Mouse (Mus musculus) forebrain, embryonic 13.5 days (tissue): ENCODE measurements at regions not wholly inside any gene's neighbourhood (a gene's known extent, or its start where the extent isn't known, plus 50 kb on each side); places are given as distances from the start of the nearest gene placed in this dataset.

ENCODE experiments used
- ATAC-seq: fragments of 200-750 bp; cut with Nextera tagmentation; 2 replicates; pipeline ENCODE4 v1.8.0; 2017
- H3K27ac ChIP-seq: fragments of 300-500 bp; sonication (generic); 2 replicates; pipeline ENCODE4 v1.5.1; 2015; ENCODE audit warnings: inconsistent platforms, mild to moderate bottlenecking, moderate library complexity
- H3K27me3 ChIP-seq: fragments of 300-500 bp; sonication (generic); 2 replicates; pipeline ENCODE4 v1.6.1; 2015; ENCODE audit warnings: mild to moderate bottlenecking, inconsistent platforms
- H3K36me3 ChIP-seq: fragments of 300-500 bp; sonication (generic); 2 replicates; pipeline ENCODE4 v1.6.1; 2015; ENCODE audit warnings: mild to moderate bottlenecking, inconsistent platforms; ENCODE audit not compliant: poor library complexity, severe bottlenecking
- H3K4me1 ChIP-seq: fragments of 300-500 bp; sonication (generic); 2 replicates; pipeline ENCODE4 v1.6.1; 2015; ENCODE audit warnings: inconsistent platforms
- H3K4me2 ChIP-seq: fragments of 300-500 bp; sonication (generic); 2 replicates; pipeline ENCODE4 v1.6.1; 2015; ENCODE audit warnings: inconsistent platforms, mild to moderate bottlenecking, moderate library complexity
- H3K4me3 ChIP-seq: fragments of 300-500 bp; sonication (generic); 2 replicates; pipeline ENCODE4 v1.5.1; 2015; ENCODE audit warnings: mild to moderate bottlenecking, inconsistent platforms
- H3K9ac ChIP-seq: fragments of 300-500 bp; sonication (generic); 2 replicates; pipeline ENCODE4 v1.6.1; 2015; ENCODE audit warnings: mild to moderate bottlenecking, inconsistent platforms
- H3K9me3 ChIP-seq: fragments of 300-500 bp; sonication (generic); replicated peaks from 2 replicates; pipeline ENCODE4 v1.6.1; 2016; ENCODE audit warnings: inconsistent platforms
- WGBS: fragments of 180-500 bp; shearing (Covaris S2); methylation state at CpG from one replicate; pipeline ENCODE4 v1.1.7; 2015; 5-methylcytosine and 5-hydroxymethylcytosine counted together

- no peak overlapping the region for H3K4me2 ChIP-seq
- no peak for ATAC-seq
- no peak overlapping the region for H3K9ac ChIP-seq
- no peaks in the 10 kb centered on the region for H3K9me3 ChIP-seq
- no peak overlapping the region for H3K27ac ChIP-seq
- WGBS: 71% methylated on average over 6 of the region's 6 CpGs
- H3K4me1 ChIP-seq: peaks cover 21% of the 10 kb centered on the region
- no peaks in the 10 kb centered on the region for H3K27me3 ChIP-seq
- H3K4me3 ChIP-seq: no peak overlapping the region
- no peaks in the 10 kb centered on the region for H3K36me3 ChIP-seq
Observed at GRCm38 (mm10) chr1:51638519-51639302, 160.5 kb upstream of the Nabp1 start.

- WGBS: 36% methylated on average over 7 of the region's 7 CpGs
- H3K9ac ChIP-seq: no peak overlapping the region
- no peaks in the 10 kb centered on the region for H3K27me3 ChIP-seq
- H3K36me3 ChIP-seq: no peaks in the 10 kb centered on the region
- H3K4me3 ChIP-seq: no peak overlapping the region
- ATAC-seq: no peak
- H3K4me2 ChIP-seq: no peak overlapping the region
- H3K4me1 ChIP-seq: peaks cover 19% of the 10 kb centered on the region
- H3K27ac ChIP-seq: no peak overlapping the region
- no peaks in the 10 kb centered on the region for H3K9me3 ChIP-seq
Observed at GRCm38 (mm10) chr1:51635881-51636515, 157.8 kb upstream of the Nabp1 start.

GRCm38 (mm10) chr1:51633795-51634194, 155.6 kb upstream of the Nabp1 start:
- Histone ChIP-seq H3K27me3 (no peaks in the 10 kb centered on the region), H3K4me1 (peaks cover 19% of the 10 kb centered on the region), H3K4me3 (no peak overlapping the region), H3K36me3 (no peaks in the 10 kb centered on the region), H3K9me3 (no peaks in the 10 kb centered on the region), H3K4me2 (no peak overlapping the region), H3K9ac (no peak overlapping the region), H3K27ac (no peak overlapping the region)
- 51% methylated on average over 5 of the region's 5 CpGs for WGBS
- ATAC-seq: peak; percentile 70; the same call in 1 of the 2 replicates

GRCm38 (mm10) chr1:51632851-51633250, 154.6 kb upstream of the Nabp1 start:
- Histone ChIP-seq H3K9ac (no peak overlapping the region), H3K4me3 (no peak overlapping the region), H3K27ac (no peak overlapping the region), H3K36me3 (no peaks in the 10 kb centered on the region), H3K4me1 (peaks cover 25% of the 10 kb centered on the region), H3K4me2 (no peak overlapping the region), H3K9me3 (no peaks in the 10 kb centered on the region), H3K27me3 (no peaks in the 10 kb centered on the region)
- ATAC-seq: no peak
- WGBS: 89% methylated on average over 4 of the region's 4 CpGs

GRCm38 (mm10) chr1:51629848-51630247, 151.6 kb upstream of the Nabp1 start:
- no peak overlapping the region for H3K27ac ChIP-seq
- 82% methylated on average over 1 of the region's 1 CpGs for WGBS

GRCm38 (mm10) chr1:51628137-51628793, 150.0 kb upstream of the Nabp1 start:
- Histone ChIP-seq H3K27me3 (no peaks in the 10 kb centered on the region), H3K4me3 (no peak overlapping the region), H3K4me2 (no peak overlapping the region), H3K9ac (no peak overlapping the region), H3K27ac (no peak overlapping the region), H3K4me1 (peaks cover 15% of the 10 kb centered on the region), H3K9me3 (no peaks in the 10 kb centered on the region), H3K36me3 (no peaks in the 10 kb centered on the region)
- ATAC-seq: peak; percentile 60
- 34% methylated on average over 5 of the region's 5 CpGs for WGBS

More at GRCm38 (mm10) chr1:51629848-51630247, 151.6 kb upstream of the Nabp1 start:
- no peak for ATAC-seq
- Histone ChIP-seq H3K4me3 (no peak overlapping the region), H3K4me2 (no peak overlapping the region), H3K9ac (no peak overlapping the region), H3K4me1 (peaks cover 14% of the 10 kb centered on the region), H3K9me3 (no peaks in the 10 kb centered on the region), H3K27me3 (no peaks in the 10 kb centered on the region), H3K36me3 (no peaks in the 10 kb centered on the region)

GRCm38 (mm10) chr1:51626303-51626702, 148.1 kb upstream of the Nabp1 start:
- Histone ChIP-seq H3K36me3 (no peaks in the 10 kb centered on the region), H3K4me3 (no peak overlapping the region), H3K4me2 (no peak overlapping the region), H3K4me1 (peaks cover 34% of the 10 kb centered on the region), H3K9me3 (no peaks in the 10 kb centered on the region), H3K27me3 (no peaks in the 10 kb centered on the region), H3K9ac (no peak overlapping the region), H3K27ac (no peak overlapping the region)
- ATAC-seq: no peak
- WGBS: 93% methylated on average over 9 of the region's 9 CpGs

GRCm38 (mm10) chr1:51625079-51625478, 146.9 kb upstream of the Nabp1 start:
- ATAC-seq: no peak
- no peaks in the 10 kb centered on the region for H3K27me3 ChIP-seq
- no peaks in the 10 kb centered on the region for H3K36me3 ChIP-seq
- H3K27ac ChIP-seq: no peak overlapping the region
- WGBS: 94% methylated on average over 7 of the region's 7 CpGs
- no peak overlapping the region for H3K9ac ChIP-seq
- H3K4me1 ChIP-seq: peaks cover 38% of the 10 kb centered on the region
- H3K9me3 ChIP-seq: no peaks in the 10 kb centered on the region
- H3K4me3 ChIP-seq: no peak overlapping the region
- no peak overlapping the region for H3K4me2 ChIP-seq

- ATAC-seq: no peak
- Histone ChIP-seq H3K27ac (no peak overlapping the region), H3K9ac (no peak overlapping the region), H3K9me3 (no peaks in the 10 kb centered on the region), H3K36me3 (no peaks in the 10 kb centered on the region), H3K4me3 (no peak overlapping the region), H3K4me2 (no peak overlapping the region), H3K27me3 (no peaks in the 10 kb centered on the region), H3K4me1 (peaks cover 38% of the 10 kb centered on the region)
- 92% methylated on average over 2 of the region's 2 CpGs for WGBS
Observed at GRCm38 (mm10) chr1:51624551-51624950, 146.3 kb upstream of the Nabp1 start.

- no peak overlapping the region for H3K4me3 ChIP-seq
- H3K9ac ChIP-seq: no peak overlapping the region
- no peak overlapping the region for H3K4me2 ChIP-seq
- H3K27me3 ChIP-seq: no peaks in the 10 kb centered on the region
- no peaks in the 10 kb centered on the region for H3K9me3 ChIP-seq
- no peak overlapping the region for H3K27ac ChIP-seq
- peaks cover 41% of the 10 kb centered on the region for H3K4me1 ChIP-seq
- no peaks in the 10 kb centered on the region for H3K36me3 ChIP-seq
- ATAC-seq: no peak
- WGBS: 59% methylated on average over 3 of the region's 3 CpGs
Observed at GRCm38 (mm10) chr1:51622986-51623385, 144.8 kb upstream of the Nabp1 start.

GRCm38 (mm10) chr1:51622181-51622862, 144.1 kb upstream of the Nabp1 start:
- H3K9ac ChIP-seq: no peak overlapping the region
- no peaks in the 10 kb centered on the region for H3K9me3 ChIP-seq
- no peak overlapping the region for H3K4me3 ChIP-seq
- H3K27ac ChIP-seq: peak overlapping the region; percentile 38
- H3K4me2 ChIP-seq: no peak overlapping the region
- peaks cover 42% of the 10 kb centered on the region for H3K4me1 ChIP-seq
- no peaks in the 10 kb centered on the region for H3K27me3 ChIP-seq
- WGBS: 12% methylated on average over 9 of the region's 9 CpGs
- no peak for ATAC-seq
- no peaks in the 10 kb centered on the region for H3K36me3 ChIP-seq

- H3K9me3 ChIP-seq: no peaks in the 10 kb centered on the region
- H3K36me3 ChIP-seq: no peaks in the 10 kb centered on the region
- no peaks in the 10 kb centered on the region for H3K27me3 ChIP-seq
- 91% methylated on average over 6 of the region's 6 CpGs for WGBS
- no peak overlapping the region for H3K4me3 ChIP-seq
- H3K9ac ChIP-seq: no peak overlapping the region
- H3K4me2 ChIP-seq: no peak overlapping the region
- H3K27ac ChIP-seq: no peak overlapping the region
- no peak for ATAC-seq
- peaks cover 51% of the 10 kb centered on the region for H3K4me1 ChIP-seq
Observed at GRCm38 (mm10) chr1:51621062-51621461, 142.8 kb upstream of the Nabp1 start.
